Mouse (Mus musculus) kidney, postnatal 25 days (tissue): Measurements from ENCODE around the gene Ercc1.

Experiments
- DNase-seq, 2 experiments: peaks; one replicate each; pipeline ENCODE4 v3.0.0; 2021; ENCODE audit warnings: mixed read lengths in 2 of 2

Gene Ercc1

GRCm38 (mm10) chr7:19341250-19341649, 3.3 kb upstream of the Ercc1 start:
- no peak for DNase-seq

- DNase-seq: peak in 1 of 2 experiments; percentile 45
These were observed 2.7 kb upstream of the Ercc1 start for GRCm38 (mm10) chr7:19341761-19342409.

DNA sequence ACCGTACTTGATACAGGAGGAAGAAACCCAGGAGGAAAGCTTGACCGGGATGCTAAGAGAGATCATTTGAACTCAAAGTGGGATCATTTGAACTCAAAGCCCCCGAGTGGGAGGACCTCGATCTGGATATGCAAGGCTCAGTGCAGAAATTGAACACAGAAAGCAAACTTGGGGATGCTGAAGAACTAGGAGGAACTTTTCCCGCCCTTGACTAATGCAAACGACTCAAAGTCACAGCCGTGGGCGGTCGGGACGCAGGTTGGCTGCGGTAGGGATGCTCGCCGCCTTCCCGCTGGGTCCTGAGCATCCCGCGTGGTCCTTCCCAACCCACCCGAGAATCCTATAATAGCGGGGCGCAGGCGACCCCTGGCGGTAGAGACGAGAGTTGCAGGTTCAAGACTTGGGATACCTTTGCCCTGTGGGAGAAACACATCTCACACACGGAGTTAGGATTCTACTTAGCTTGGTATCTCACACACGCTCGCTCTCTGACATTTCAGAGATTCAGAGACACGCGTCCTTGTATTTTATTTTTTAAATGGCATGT, 2.0 kb upstream of the Ercc1 start:
- DNase-seq: peak; percentile 85 to 90

- DNase-seq: peak; percentile 74 to 78
These were observed 1.3 kb upstream of the Ercc1 start for GRCm38 (mm10) chr7:19343210-19343808.

GRCm38 (mm10) chr7:19344938-19345471, 427 bp downstream of the Ercc1 start:
- peak; percentile 99 to 100 for DNase-seq

DNA sequence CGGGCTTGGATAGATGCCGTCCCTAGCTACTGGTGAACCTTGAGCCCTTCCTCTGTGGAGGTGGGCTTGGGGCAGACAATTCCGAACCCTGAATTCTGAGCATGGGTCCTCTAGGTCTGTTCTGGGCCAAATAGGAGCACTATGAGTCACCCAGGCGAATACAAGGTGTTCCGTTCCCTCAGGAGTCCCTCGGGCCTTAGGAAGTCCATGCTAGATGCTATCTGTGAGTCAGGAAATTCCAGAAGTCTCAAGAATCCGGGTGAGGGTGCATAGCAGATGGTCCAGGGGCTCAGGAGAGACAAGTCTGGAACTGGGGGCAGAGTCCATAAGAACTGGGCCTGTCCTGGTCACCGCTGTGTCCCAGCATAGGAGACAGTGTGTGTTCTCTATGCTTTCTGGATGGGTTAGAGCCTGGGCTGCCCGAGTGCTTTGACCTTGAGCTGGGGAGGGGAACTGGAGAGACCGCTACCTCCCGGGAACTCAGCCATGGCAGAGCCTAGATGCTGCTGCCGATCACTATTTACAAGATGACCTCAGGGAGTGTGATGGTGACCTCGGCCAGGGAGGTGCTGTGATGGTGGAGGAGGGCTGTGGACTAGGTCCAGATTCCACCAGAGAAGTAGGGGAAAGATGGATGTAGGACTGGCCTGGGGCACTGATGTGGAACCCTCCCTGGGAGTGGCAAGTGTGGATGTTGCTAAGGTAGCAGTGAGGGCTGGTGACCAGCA, 4.8 kb downstream of the Ercc1 start:
- peak in 1 of 2 experiments; percentile 55 for DNase-seq

- no peak for DNase-seq
These were observed 5.6 kb downstream of the Ercc1 start for GRCm38 (mm10) chr7:19350221-19350620.

- no peak for DNase-seq
These were observed 10.4 kb downstream of the Ercc1 start for GRCm38 (mm10) chr7:19354991-19355390.

- no peak for DNase-seq
These were observed 11.7 kb downstream of the Ercc1 start for GRCm38 (mm10) chr7:19356311-19356710.

DNA sequence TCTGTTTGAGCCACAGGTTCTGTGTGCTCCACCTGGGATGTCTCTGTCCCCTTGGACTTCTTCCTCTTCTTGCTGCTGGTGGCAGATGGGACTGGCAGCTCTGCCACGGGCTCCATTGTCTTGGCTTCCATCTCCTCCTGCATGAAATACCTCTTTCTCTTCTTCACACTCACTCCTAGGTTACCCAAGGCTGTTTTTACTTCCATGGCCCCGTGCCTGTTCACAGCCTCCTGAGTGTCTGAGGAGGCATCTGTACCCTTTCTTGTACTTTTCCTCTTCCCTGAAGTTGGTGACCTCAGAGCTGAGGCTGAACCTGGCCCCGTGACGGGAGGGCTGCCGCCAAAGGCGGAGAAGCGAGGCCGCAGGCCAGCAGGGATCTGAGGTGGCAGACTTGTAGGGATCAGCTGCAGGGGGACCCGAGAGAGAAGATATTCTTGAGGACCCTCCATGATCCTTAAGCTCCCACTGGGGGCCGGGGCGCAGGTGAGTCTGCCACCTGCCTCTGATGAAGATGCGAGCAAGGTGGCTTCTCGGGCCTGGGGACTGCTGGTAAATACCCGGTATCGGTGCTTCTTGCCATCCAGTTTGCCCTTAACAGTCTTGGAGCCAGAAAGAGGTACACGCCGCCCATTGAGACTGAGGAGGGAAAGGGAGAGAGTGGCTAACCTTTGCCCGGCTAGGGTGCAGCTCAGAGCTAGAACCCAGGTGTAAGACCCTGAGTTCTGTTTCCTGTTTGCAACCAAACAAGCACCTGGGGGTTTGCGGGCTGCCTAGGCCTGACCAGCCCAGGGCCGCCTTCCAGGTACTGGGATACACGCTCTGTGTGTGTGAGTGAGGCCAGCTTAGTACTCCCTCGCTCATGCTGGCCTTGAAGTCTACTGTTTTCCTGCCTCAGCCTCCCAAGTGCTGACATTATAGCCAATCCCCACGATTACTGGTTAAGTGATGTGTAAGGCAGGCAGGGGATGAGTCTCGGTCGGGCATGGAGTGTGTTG, 13.1 kb downstream of the Ercc1 start:
- no peak for DNase-seq

GRCm38 (mm10) chr7:19358634-19359033, 14.1 kb downstream of the Ercc1 start:
- DNase-seq: no peak

DNA sequence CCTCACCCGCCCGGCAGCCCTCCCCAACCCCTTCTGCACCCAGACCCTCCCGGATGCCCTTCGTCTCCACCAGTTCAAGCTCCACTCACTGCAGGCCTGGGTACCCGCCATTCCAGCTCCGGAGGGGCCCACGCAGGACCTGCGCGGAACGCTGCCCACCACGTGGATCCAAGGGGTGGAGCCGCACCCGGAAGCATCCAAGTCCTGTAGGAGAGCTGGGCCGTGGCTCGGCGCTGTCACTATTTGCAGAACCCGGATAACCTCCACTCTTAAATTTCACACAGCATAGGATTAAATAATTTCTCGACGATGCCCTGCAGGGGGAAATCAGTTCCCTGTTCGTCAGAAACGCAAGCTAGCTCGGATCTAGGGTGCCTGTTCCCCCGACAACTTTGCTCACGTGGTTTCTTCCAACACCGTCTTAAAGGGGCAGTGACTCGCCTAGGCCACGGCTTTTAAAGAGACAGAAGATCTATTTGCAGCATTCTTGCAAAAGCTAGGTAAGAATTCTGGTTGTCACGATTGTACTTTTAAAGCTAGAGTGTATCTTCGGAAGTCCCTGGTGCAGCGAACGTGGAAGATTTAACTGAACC, 14.8 kb downstream of the Ercc1 start, which contains the start of the genes Cd3eap and Ppp1r13l:
Cd3eap (minus strand) TSS at position 185 of the 593 bp plus-strand sequence.
Ppp1r13l (plus strand) TSS at position 451 of the 593 bp plus-strand sequence.
- DNase-seq: peak; percentile 89 to 93

DNA sequence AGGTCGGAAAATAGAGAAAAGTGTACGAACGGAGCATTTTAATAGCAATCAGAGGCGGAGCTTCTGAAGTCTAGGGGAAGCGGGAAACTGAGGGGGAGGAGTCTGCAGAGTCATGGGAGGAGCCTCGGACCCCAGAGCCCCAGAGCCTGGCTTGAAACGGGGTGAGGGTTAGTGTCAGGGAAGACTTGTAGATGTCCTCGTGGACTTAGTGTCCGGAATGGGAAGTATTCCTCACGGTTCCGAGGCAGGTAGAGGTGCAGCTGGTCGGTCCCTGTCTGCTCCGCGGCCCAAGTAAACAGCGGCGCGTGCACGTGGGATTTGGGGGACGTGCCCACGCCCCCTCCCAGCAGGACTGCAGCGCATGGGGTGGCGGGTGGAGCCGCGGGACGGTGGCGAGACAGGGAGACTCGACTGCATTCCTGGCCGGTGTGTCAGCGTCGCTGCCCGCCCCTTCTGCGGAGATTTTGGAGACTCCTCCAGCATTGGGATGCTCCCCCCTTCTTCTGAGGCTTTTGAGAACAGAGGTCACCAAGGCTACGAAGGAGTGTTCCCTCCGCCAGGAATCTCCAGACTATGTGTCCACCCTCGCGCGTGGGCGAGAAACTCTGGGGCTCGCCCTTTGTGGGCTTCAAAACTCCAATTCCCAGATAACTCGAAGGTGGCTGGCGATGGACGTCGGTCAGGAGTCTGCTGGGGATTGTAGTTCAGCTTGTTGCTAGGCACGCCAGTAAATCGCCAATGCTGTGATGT, 15.5 kb downstream of the Ercc1 start:
- DNase-seq: peak; percentile 78 to 85

GRCm38 (mm10) chr7:19360944-19361343, 16.4 kb downstream of the Ercc1 start:
- DNase-seq: peak; percentile 95 to 98

GRCm38 (mm10) chr7:19361720-19362119, 17.1 kb downstream of the Ercc1 start:
- DNase-seq: peak; percentile 82 to 85

DNA sequence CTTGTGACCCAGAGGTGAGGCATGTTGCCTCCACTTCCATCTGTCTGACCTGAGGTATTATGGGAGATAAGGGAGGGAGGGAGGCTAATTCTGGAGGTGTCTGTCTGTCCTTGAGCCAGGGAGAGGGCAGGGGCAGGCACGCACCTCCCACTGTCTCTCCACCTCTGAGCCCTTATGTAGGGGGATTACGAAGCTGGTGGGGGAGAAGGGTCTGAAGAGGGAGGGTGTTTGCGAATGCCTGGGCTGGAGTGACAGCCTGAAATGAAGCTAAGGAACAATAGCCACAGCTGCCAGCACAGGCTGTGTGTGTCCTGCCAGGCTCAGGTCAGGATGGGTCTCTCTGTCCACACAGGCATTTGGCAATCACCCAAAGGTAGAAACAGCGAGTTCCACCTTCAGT, 17.7 kb downstream of the Ercc1 start:
- no peak for DNase-seq

- peak; percentile 85 to 88 for DNase-seq
These were observed 19.3 kb downstream of the Ercc1 start for GRCm38 (mm10) chr7:19363881-19364280.

GRCm38 (mm10) chr7:19365376-19365775, 20.8 kb downstream of the Ercc1 start:
- DNase-seq: no peak

- DNase-seq: peak; percentile 73 to 81
These were observed 23.8 kb downstream of the Ercc1 start for GRCm38 (mm10) chr7:19368380-19368779.

DNA sequence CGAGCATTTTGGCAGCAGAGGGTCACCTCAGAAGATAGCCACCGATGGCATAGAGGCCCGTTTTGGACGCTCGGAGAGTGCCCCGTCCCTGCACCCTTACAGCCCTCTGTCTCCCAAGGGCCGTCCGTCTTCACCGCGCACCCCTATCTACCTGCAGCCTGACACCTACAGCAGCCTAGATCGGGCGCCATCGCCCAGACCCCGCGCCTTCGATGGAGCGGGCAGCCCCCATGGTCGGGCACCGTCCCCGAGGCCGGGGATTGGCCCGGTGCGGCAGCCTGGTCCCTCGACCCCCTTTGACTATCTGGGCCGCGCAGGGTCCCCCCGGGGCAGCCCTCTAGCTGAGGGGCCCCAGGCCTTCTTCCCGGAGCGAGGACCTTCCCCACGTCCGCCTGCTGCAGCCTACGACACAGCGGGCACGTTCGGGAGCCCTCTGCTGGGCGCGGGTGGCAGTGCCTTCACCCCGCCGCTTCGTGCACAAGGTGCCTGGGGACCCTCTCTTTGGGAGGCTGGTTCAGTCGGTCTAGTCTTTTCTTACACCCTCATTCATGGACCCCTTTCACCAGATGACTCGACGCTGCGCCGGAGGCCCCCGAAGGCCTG, 25.3 kb downstream of the Ercc1 start:
- DNase-seq: peak; percentile 54 to 66
